Mouse (Mus musculus) frontal cortex, adult (tissue): ENCODE measurements around the gene Gm16867.
"Not testable (repeated sequence)": the region's sequence is repeated elsewhere in the genome, so short reads cannot be mapped to it uniquely, and the experiment has no call there.

ENCODE experiments used
- ATAC-seq: cut with Nextera tagmentation; 2 replicates; pipeline ENCODE4 v1.9.2; 2017; ENCODE audit warnings: mild to moderate bottlenecking, moderate library complexity, mixed read lengths; ENCODE audit not compliant: low TSS enrichment

The Gm16867 gene

DNA sequence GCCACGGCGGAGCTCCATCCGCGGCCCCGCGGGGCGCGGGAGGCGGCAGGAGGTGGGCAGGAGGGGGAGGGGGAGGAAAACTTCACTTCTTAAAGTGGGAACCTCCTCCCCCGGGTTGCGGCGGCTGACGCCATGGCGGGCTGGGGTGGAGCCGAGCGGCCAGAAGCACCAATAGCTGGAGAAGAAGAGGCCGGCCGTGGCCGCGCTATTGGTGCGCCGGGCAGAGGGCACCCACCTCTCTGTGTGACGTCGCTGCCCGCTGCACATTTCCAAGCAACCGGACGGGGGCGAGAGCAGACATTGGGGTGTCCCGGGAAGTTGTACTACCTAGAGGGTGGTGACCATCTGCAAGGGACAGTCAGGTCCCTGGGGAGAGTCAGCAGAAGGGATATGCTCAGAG lies at the start of gene Gm16867:
Gene Gm16867 (minus strand): TSS at position 189 of the 400 bp plus-strand sequence.
- peak; percentile 99 for ATAC-seq

DNA sequence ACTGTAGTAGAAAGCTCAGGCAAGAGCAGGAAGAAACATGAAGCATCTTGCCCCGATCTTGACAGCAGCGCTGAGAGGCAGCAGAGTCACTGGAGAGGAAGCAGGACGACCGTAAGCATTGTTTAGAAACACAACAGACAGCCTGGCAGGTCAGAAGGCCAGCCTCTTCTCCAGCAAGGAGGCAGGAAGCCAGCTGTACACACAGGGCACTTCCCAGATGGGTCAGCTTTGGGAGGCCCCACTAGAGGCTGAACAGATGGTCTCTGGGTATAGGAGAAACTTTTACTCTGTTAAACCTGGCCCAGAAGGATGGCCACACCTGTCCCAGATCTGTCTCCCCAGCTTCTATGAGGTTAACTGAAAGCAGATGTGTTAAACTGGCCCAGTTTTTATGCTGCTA lies 44.1 kb upstream of the Gm16867 start:
- not testable (repeated sequence) for ATAC-seq

DNA sequence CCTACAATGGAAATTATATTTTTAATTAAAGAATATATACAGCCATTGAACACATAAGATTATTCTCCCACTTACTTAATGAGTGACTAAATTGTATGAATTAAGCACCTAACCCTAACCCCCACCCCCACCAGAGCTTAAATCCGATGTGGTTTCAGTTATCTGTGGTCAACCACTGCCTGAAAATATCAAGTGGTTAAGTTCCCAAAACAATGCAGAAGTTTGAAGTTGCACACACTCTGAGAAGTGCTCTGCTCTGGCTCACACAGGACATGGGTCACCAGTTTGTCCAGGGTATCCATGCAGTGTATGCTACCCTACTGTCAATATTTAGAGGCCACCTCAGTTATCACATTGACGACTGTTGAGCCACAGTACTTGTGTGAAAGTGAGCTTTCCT lies 41.9 kb upstream of the Gm16867 start:
- ATAC-seq, result not testable (repeated sequence)

DNA sequence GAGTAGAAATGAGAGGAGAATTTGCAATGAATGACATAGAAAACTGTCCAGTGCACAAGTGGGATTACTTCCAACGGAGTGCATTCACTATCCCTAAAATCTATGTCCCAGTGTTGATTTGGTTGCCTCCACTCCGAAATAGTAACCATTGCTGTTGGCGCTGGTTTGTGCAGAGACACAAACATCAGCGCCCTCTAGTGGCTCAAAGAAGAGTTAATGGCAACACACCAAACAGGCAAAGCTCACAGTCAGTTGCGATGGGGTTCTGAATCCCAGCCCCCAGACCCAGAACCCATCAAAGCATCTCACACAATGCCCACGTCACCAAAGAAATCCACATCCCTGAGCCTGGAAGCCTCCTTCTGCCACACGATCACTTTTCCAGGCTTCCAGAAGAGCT lies 40.9 kb upstream of the Gm16867 start:
- peak; percentile 77; the same call in 1 of the 2 replicates for ATAC-seq

DNA sequence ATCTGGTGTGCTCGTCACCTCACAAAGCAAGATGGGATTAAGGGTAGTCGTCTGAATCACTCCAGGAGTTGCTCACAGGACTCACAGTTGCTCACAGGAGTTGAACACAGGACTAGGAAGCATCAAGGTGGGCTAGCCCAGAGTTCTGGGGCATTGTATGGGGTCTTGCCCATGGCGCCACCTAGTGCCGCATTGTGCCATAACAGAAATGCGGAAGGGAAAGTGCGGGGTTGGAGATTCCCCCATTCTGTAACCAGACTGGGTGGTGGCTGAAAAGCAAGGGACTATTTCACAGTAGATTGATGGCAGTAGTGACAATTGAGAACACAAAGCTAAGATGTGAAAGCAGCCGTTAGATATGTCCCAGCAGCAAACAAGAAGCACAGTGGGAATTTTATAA lies 39.5 kb upstream of the Gm16867 start:
- not testable (repeated sequence) for ATAC-seq

DNA sequence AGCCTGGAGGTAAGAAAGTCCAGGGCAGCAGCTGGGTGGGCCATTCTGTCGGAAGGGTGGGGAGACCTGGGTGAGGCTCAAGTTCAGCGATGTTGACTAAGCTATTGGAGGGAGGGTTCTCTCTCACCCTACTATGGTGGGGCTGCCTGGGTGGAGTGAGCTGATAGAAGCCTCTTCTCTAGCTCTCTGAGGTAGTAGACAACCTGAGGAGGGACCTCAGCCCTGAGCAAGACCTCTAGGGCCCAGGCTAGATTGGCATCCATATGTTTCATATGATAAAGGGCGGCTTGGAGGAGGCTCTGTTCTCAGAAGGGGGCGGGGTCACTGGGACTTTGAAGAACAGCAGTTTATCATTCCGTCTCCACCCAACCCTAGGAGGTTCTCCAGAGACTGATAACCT lies 37.0 kb upstream of the Gm16867 start:
- ATAC-seq, result not testable (repeated sequence)

DNA sequence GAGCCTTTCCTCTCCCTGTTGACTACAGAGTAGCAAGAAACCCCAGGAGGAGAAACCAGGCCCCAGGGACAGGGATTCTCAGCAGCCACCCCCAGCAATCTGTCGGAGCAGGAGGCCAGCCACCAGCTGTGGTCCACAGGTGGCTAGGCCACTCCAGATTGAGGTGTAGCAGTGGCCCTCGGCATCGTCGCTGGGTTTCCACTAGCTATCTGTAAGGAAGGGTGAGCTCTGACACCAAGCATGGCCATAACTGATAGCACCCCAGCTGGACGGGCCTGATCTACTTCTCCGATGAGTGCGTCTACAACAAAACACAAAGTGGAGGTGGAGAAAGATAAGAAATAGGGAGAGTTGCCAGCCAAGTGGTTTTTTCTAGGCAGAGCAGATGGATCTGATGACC lies 33.4 kb upstream of the Gm16867 start:
- ATAC-seq, result not testable (repeated sequence)

DNA sequence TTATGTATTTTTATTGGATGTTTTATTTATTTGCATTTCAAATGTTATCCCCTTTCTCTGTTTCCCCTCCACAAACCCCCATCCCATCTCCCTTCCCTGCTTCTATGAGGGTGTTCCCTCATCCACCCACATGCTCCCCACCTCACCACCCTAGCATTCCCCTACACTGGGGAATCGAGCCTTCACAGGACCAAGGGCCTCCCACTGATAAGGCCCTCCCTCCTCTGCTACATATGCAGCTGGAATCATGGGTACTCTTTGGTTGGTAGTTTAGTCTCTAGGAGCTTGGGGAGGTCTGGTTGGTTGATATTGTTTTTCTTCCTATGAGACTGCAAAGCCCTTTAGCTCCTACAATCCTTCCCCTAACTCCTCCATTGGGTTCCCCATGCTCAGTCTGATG lies 23.0 kb upstream of the Gm16867 start:
- ATAC-seq, result not testable (repeated sequence)

DNA sequence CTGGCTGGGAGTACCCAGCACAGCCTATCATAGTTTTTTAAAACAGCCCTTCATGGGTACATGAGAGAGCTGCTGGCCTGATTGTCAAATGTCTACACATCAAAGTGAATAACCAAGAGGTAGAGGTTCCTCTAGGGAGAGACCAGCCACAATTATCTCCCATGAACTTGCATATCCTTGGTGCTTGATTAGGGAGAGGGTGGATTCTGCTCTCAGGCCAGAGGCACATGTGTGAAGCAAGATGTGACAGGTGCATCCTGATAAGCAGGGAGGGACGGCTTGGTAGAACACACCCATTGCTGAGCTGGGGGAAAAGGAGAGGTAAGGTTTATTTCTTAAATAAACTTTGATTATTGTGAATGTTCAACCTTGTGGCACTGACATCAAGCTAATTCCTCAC lies 19.8 kb upstream of the Gm16867 start:
- ATAC-seq, result not testable (repeated sequence)

DNA sequence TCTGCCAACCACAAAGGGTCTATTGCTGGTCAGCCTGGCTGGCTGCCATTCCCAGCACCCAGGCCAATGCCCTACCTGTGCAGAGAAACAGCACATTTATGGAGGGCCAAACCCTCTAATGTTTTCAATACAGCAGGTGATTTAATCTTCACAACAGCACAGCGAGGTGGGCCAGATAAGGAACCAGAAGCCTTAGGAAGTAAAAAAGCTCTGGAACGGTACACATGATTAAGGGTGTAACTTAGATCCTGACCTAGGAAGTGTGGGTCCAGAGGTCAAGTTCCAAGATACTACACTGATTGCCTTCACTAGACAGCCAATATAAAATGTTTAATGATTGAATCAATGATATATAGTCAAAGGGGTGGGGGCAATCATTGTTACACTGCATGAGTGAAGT lies 17.6 kb upstream of the Gm16867 start:
- not testable (repeated sequence) for ATAC-seq

DNA sequence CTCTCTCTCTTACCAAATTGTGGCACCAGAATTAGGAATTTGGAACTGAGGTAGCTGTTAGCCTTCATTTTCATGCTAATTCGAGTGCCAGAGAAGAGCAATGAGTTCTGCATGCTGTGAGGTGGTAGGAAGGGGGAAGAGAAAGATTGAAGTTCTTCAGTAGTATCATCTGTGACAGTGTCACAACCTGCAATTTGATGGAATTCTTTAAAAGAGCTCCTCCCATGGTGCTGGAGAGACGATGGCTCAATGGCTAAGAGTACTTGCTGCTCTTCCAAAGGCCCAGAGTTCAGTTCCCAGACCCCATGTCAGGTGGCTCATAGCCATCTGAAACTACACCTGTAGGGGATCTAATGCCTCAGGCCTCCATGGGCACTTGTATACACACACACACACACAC lies 9.3 kb upstream of the Gm16867 start, which contains the start of gene Gm27179:
Gene Gm27179 (minus strand): TSS at position 101 of the 400 bp plus-strand sequence.
- not testable (repeated sequence) for ATAC-seq

DNA sequence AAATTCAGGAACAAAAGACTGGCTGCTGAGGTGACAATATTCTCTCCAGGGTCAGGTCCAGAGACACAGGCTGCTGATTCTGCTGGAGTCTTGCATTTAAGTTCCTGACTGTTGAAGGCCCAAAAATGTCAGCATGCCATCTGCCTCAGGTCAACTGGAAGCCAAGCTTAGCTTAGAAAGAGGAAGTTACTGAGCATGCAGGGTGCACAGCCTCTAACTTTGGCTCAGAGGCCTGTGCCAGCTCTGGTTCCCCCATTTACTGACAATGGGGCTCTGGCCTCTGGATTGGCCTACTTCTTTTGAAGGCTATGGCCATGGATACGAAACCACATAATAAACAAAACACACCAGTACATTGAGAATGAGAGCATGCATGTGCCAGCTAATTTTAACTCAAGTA lies 3.8 kb upstream of the Gm16867 start:
- not testable (repeated sequence) for ATAC-seq

DNA sequence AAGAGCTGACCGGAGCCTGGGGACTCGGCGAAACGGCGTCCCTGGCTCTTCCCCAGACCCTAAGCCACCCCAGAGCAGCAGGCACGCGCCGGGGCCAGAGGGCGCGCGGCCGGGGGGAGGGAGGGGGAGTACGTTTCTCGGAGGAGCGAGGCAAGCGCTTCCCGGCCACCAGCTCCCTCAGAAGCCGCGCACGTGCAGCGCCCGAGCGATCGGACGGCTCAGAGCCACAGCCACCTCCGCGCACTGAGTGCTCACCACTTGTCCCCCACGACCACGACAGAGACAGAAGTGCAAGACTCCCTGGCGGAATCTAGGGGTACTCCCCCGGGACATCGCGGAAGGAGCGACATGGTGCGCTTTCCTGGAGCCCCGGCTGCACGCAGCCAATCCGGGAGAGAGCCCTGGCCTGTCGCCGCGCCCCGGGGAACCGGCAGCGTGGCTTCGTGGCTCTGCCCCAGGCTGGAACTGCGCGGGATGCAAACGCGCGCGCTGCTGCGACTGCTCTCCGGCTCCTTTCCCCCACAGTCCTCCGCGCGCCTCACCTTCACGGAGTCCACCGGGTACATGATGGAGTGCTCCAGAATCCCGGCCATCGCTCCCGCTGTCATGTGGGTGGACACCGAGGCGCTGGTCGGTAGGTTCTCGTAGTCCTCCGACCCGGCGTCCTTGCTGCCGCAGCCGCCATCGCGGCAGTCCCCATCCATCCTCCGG lies 567 bp downstream of the Gm16867 start:
- peak; percentile 66 for ATAC-seq

DNA sequence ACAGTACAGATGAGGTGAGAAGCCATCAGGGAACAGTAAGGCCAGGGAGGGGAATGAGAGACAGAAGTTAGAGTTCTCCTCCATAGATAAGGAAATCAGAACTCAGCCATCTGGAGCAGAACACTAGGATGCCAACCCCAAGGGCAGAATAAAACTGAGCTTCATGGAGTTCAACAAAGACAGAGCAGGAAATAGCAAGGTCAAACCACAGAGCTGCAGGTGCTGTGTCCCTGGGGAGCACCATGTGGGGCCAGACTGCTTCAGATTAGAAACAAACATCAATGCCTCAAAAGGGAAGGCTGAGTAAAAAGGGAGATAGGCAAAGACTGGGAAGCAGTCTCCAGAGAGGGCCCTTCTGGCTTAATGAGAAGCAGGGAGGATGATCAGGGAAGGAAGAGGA lies 6.9 kb downstream of the Gm16867 start:
- ATAC-seq, result not testable (repeated sequence)

DNA sequence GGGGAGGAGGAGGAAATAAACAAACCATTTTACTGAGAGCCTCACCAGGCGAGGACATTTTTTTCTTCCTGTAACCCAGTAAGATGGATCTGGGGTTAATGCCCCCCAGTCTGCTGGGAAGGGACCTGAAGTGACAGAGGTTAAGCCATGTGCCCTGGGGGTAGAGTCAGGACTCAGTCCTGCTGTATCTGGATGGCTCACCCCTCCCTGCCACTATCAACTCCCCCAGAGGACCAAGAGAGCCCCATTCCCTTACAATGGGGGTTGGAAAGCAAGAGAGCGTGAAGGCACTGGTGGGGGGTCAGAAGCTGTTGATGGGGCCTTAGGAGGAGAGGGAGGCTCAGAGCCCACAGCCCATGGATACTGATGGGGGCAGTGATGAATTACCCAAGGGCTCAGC lies 8.2 kb downstream of the Gm16867 start:
- ATAC-seq, result not testable (repeated sequence)

DNA sequence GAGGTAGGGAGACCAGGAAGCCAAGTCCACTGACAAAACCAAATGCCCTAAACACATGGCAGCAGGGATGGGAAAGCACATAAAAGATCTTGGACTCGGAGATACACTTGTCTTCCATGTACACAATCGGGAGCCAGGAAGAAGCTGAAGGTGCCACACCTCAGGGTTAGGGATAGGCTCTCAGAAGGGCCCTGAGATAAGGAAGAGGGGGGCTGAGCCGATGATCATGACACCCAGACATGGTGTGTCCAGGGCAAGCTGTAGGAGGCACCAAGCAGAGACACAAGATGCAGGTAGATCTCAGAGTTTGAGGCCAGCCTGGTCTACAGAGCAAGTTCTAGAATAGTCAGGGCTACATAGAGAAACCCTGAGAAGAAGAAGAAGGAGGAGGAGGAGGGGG lies 8.6 kb downstream of the Gm16867 start:
- not testable (repeated sequence) for ATAC-seq

DNA sequence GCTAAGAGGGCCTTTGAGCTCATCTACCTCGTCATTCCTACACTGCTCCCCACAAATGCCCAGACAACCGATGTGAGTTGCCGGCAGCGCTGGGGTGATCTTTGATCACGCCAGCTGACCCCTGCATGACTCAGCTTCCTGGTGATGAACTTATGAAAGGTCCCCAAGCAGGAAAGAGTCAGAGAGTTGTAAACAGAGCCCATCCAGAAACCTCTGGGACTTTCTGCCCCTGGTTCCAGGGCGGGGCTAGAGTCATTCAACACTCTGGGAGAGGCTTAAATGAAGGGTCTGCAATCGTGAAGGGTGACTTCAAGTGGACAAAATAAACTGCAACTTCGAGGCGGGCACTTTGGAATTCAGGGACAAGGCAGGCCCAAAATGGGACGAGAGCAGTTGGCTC lies 15.2 kb downstream of the Gm16867 start:
- ATAC-seq, result not testable (repeated sequence)

DNA sequence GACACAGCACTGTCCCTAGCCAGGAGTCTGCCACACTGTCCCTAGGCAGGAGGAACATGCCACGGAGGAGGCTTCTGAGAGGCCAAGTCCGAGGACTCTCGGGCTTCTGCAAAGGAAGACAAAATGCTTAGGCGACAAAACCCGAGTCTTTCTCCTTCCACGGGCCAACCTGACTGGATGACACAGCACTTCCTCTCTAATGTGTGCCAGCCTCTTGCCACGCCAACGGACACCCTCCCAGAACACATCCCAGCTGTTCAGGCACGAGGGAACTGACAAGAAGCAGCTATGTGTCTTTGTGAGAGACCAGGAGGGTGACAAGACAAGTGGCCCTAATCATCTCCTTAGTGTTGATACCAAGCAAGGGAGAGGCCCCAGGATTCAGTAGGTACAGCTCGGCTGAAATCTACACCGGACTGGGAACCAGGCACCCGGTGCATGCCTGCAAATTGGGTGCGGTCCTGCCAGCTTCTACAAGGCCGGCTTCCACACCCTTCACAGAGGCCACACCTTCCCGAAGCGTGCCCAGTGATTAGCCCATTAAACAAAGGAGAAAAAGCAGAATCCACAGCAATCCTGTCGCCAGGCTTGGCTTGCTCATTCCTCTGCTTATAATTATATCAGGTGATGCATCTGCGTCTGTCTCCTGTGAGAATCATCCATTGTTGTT lies 17.6 kb downstream of the Gm16867 start:
- peak; percentile 57; the same call in 1 of the 2 replicates for ATAC-seq

DNA sequence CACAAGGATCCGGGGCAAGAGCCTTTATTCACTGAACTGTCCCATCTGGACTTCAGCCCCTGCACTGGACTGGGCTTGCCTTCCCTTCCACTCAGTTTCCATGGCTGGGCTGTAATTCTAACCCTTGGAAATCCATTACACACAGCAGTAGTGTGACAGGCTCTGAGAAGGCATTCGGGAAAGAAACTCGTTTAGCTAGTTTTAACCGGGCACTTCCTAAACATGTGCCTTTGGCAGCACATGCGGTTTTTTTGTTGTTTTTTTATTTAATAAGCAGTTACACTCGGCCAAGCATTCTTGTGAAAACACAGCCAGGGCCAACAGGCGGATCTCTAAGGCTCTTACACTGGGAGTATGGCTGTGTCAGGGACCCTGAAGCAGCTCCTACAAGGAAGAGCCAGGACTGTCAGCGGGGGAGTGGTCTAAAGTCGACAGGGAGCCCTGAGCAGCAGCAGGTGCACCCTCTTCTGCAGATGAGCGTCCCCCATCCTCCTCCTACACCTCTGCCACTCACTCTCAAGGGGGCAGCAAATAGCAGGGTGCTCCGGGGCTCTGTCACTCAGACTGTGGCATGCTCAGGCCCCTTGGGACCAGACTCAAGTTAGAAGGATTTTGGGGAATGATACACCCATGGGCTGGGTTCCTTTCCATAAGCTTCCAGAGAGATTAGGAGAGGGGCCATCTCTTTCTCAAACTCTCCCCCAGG lies 29.1 kb downstream of the Gm16867 start:
- ATAC-seq, result not testable (repeated sequence)

DNA sequence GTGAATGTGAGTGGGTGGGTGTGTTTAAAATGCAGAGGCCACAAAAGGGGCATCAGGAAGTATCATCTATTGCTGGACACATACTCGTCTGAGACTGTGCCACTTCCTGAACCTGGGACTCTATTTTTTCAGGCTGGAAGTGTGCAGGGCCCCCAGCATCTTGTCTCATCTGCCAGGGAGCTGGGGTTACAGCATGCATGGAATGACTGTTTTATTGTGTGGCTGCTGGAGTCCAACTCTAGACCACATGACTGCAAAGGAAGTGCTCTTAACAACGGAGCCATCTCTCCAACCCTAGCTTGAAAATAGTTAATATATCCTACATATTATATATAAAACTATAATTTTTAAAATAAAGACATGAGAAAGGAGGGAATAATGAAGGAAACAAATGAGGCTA lies 29.8 kb downstream of the Gm16867 start:
- ATAC-seq, result not testable (repeated sequence)

DNA sequence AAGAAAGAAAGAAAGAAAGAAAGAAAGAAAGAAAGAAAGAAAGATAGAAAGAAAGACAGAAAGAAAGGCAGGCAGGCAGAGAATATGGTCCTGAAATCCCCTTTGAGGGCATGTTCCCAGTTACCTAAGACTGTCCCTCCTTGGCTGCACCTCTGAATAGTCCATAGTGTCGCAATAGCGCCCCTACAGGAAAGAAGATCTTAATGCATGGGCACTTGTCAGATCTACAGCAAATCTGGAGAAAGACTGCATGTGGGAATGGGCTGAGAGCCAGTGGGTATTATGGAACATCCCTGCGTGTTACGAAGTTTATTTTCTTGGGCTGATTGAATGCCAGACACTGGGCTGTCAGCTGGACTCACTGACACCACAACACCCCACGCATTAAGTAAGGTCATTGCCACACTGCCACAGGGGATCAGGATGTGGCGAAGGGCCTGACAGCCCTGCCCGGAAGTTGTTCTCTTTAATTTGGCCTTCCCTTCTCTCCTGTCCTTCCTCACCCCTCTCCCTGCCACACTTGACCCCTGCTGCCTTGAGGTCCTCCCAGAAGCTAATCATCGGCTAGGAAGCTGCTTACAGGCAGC lies 32.9 kb downstream of the Gm16867 start:
- ATAC-seq, result not testable (repeated sequence)
